Mouse (Mus musculus) megakaryocyte, embryonic 14.5 days (primary cell): ENCODE measurements around the gene Gpha2.

Source experiments
- FLI1 ChIP-seq: IDR thresholded peaks from 2 replicates; pipeline ENCODE4 v1.6.1; 2012; ENCODE audit warnings: low read length, inconsistent platforms, mixed read lengths
- GATA1 ChIP-seq: IDR thresholded peaks from 3 replicates; pipeline ENCODE4 v1.6.1; 2012; ENCODE audit warnings: mixed read lengths, low read length, inconsistent platforms, borderline replicate concordance

GRCm38 (mm10) chr19:6272053-6272452 is 45.9 kb downstream of the Gpha2 start:
- TF ChIP-seq GATA1: no peak
- TF ChIP-seq FLI1: no peak
